Mouse (Mus musculus) CH12.LX (cell line): ENCODE results near the gene Zc3h8. TPM values are rescaled to one million over a fixed set of nuclear protein-coding genes. Genes with fewer than 3 reads are reported as not detected.

Experiments used
- DNase-seq: peaks from one replicate; pipeline ENCODE4 v3.0.0-alpha.2; 2013; ENCODE audit errors: extremely low read depth
- H3K27ac ChIP-seq: 2 replicates; pipeline ENCODE4 v1.5.1; 2012; ENCODE audit warnings: low read depth, mild to moderate bottlenecking, control low read depth, moderate library complexity; ENCODE audit not compliant: insufficient read depth
- H3K27me3 ChIP-seq: replicated peaks from 2 replicates; pipeline ENCODE3; 2012; ENCODE audit warnings: inconsistent platforms
- H3K36me3 ChIP-seq, 2 experiments: replicated peaks in 1 of 2; 2 replicates each; pipeline versions ENCODE3 to v1.6.1; 2012; ENCODE audit warnings: inconsistent platforms in 1 of 2, low read length in 1 of 2, mild to moderate bottlenecking in 1 of 2, mixed read lengths in 1 of 2, moderate library complexity in 1 of 2; ENCODE audit not compliant: control insufficient read depth in 1 of 2, insufficient read depth in 1 of 2
- H3K4me1 ChIP-seq, 2 experiments: 2 replicates each; pipeline ENCODE4 v1.6.1; 2012; ENCODE audit warnings: inconsistent platforms in 1 of 2, moderate library complexity in 1 of 2; ENCODE audit not compliant: insufficient read depth in 2 of 2, control insufficient read depth in 1 of 2
- H3K4me2 ChIP-seq: 2 replicates; pipeline ENCODE4 v1.6.1; 2012; ENCODE audit warnings: low read depth, mild to moderate bottlenecking, control low read depth; ENCODE audit not compliant: poor library complexity, insufficient read depth, severe bottlenecking
- H3K4me3 ChIP-seq, 3 experiments: fragments of 150-350 bp in 1 of 3; sonication (generic) in 1 of 3; replicated peaks in 1 of 3; 2 replicates each; pipeline versions ENCODE3 to v1.5.1; 2011 to 2012; ENCODE audit warnings: low read depth in 2 of 3, low read length in 2 of 3, mild to moderate bottlenecking in 2 of 3, moderate library complexity in 2 of 3, control low read depth in 1 of 3, improper control_type of control experiment in 1 of 3, inconsistent platforms in 1 of 3, mixed read lengths in 1 of 3; ENCODE audit not compliant: poor library complexity in 1 of 3
- H3K79me2 ChIP-seq: replicated peaks from 2 replicates; pipeline ENCODE4 v1.6.1; 2012; ENCODE audit warnings: mild to moderate bottlenecking, moderate library complexity; ENCODE audit not compliant: control insufficient read depth, poor library complexity, insufficient read depth, severe bottlenecking; ENCODE audit errors: extremely low read depth
- H3K9ac ChIP-seq: 2 replicates; pipeline ENCODE4 v1.6.1; 2012; ENCODE audit warnings: low read depth, mild to moderate bottlenecking, control low read depth, moderate library complexity; ENCODE audit not compliant: insufficient read depth
- H3K9me3 ChIP-seq: replicated peaks from 2 replicates; pipeline ENCODE3; 2012; ENCODE audit warnings: low read length, inconsistent platforms, mixed read lengths
- BHLHE40 ChIP-seq: IDR thresholded peaks from 2 replicates; pipeline ENCODE4 v1.6.1; 2011; ENCODE audit warnings: mild to moderate bottlenecking, low read depth, low read length, improper control_type of control experiment
- CHD1 ChIP-seq: IDR thresholded peaks from 2 replicates; pipeline ENCODE4 v1.6.1; 2012; ENCODE audit warnings: low read depth, low read length, improper control_type of control experiment, inconsistent platforms
- CHD2 ChIP-seq: IDR thresholded peaks from 2 replicates; pipeline ENCODE4 v1.6.1; 2011; ENCODE audit warnings: low read length, improper control_type of control experiment
- CTCF ChIP-seq, 2 experiments: IDR thresholded peaks in 1 of 2; conservative IDR thresholded peaks in 1 of 2; 2 replicates each; pipeline ENCODE4 v1.5.1; 2011 to 2012; ENCODE audit warnings: low read depth in 2 of 2, low read length in 2 of 2, improper control_type of control experiment in 1 of 2, inconsistent platforms in 1 of 2, mild to moderate bottlenecking in 1 of 2, moderate library complexity in 1 of 2
- E2F4 ChIP-seq: IDR thresholded peaks from 2 replicates; pipeline ENCODE4 v1.6.1; 2011; ENCODE audit warnings: low read depth, low read length, improper control_type of control experiment; ENCODE audit not compliant: insufficient replicate concordance
- ELF1 ChIP-seq: IDR thresholded peaks from 2 replicates; pipeline ENCODE4 v1.6.1; 2014; ENCODE audit warnings: low read depth, mild to moderate bottlenecking, inconsistent platforms, low read length, improper control_type of control experiment
- EP300 ChIP-seq: IDR thresholded peaks from 2 replicates; pipeline ENCODE4 v1.6.1; 2011; ENCODE audit warnings: low read length, improper control_type of control experiment
- ETS1 ChIP-seq: conservative IDR thresholded peaks from 2 replicates; pipeline ENCODE4 v1.6.1; 2012; ENCODE audit warnings: low read depth, mild to moderate bottlenecking, inconsistent platforms, low read length, improper control_type of control experiment, moderate library complexity
- GABPA ChIP-seq: IDR thresholded peaks from 2 replicates; pipeline ENCODE4 v1.6.1; 2012; ENCODE audit warnings: low read depth, low read length, improper control_type of control experiment, inconsistent platforms; ENCODE audit not compliant: insufficient replicate concordance
- HCFC1 ChIP-seq: IDR thresholded peaks from 2 replicates; pipeline ENCODE4 v1.6.1; 2012; ENCODE audit warnings: low read depth, mild to moderate bottlenecking, inconsistent platforms, low read length, improper control_type of control experiment
- IRF4 ChIP-seq: IDR thresholded peaks from 2 replicates; pipeline ENCODE4 v1.6.1; 2014; ENCODE audit warnings: low read depth, mild to moderate bottlenecking, inconsistent platforms, low read length, improper control_type of control experiment
- JUN ChIP-seq: IDR thresholded peaks from 2 replicates; pipeline ENCODE4 v1.6.1; 2011; ENCODE audit warnings: low read depth, mild to moderate bottlenecking, low read length, improper control_type of control experiment, moderate library complexity; ENCODE audit not compliant: insufficient read depth
- JUND ChIP-seq: conservative IDR thresholded peaks from 2 replicates; pipeline ENCODE4 v1.6.1; 2011; ENCODE audit warnings: low read depth, low read length, improper control_type of control experiment
- KAT2A ChIP-seq: IDR thresholded peaks from 2 replicates; pipeline ENCODE4 v1.6.1; 2012; ENCODE audit warnings: low read length, improper control_type of control experiment, inconsistent platforms; ENCODE audit not compliant: insufficient replicate concordance
- MAX ChIP-seq: IDR thresholded peaks from 2 replicates; pipeline ENCODE4 v1.6.1; 2011; ENCODE audit warnings: low read length, improper control_type of control experiment
- MAZ ChIP-seq: IDR thresholded peaks from 2 replicates; pipeline ENCODE4 v1.6.1; 2012; ENCODE audit warnings: low read depth, mild to moderate bottlenecking, inconsistent platforms, low read length, improper control_type of control experiment, moderate library complexity
- MEF2A ChIP-seq: IDR thresholded peaks from 2 replicates; pipeline ENCODE4 v1.6.1; 2014; ENCODE audit warnings: low read depth, mild to moderate bottlenecking, inconsistent platforms, low read length, improper control_type of control experiment, borderline replicate concordance
- MXI1 ChIP-seq: IDR thresholded peaks from 2 replicates; pipeline ENCODE4 v1.6.1; 2011; ENCODE audit warnings: mild to moderate bottlenecking, low read depth, low read length, improper control_type of control experiment
- MYC ChIP-seq: IDR thresholded peaks from 2 replicates; pipeline ENCODE4 v1.6.1; 2011; ENCODE audit warnings: low read depth, mild to moderate bottlenecking, improper control_type of control experiment, low read length
- NRF1 ChIP-seq: IDR thresholded peaks from 2 replicates; pipeline ENCODE4 v1.6.1; 2014; ENCODE audit warnings: low read depth, mild to moderate bottlenecking, inconsistent platforms, low read length, improper control_type of control experiment, moderate library complexity
- PAX5 ChIP-seq: IDR thresholded peaks from 2 replicates; pipeline ENCODE4 v1.6.1; 2012; ENCODE audit warnings: low read length, inconsistent platforms, mixed read lengths
- POLR2A ChIP-seq: IDR thresholded peaks from 2 replicates; pipeline ENCODE4 v1.6.1; 2011; ENCODE audit warnings: low read depth, mild to moderate bottlenecking, improper control_type of control experiment, low read length
- POLR2AphosphoS2 ChIP-seq: IDR thresholded peaks from 2 replicates; pipeline ENCODE4 v1.6.1; 2011; ENCODE audit warnings: low read depth, low read length, improper control_type of control experiment
- RAD21 ChIP-seq: IDR thresholded peaks from 2 replicates; pipeline ENCODE4 v1.6.1; 2011; ENCODE audit warnings: low read depth, mild to moderate bottlenecking, low read length, improper control_type of control experiment, moderate library complexity
- RCOR1 ChIP-seq: conservative IDR thresholded peaks from 2 replicates; pipeline ENCODE4 v1.6.1; 2012; ENCODE audit warnings: low read depth, mild to moderate bottlenecking, inconsistent platforms, low read length, improper control_type of control experiment
- SIN3A ChIP-seq: IDR thresholded peaks from 2 replicates; pipeline ENCODE4 v1.6.1; 2012; ENCODE audit warnings: low read length, improper control_type of control experiment, inconsistent platforms
- SMC3 ChIP-seq: IDR thresholded peaks from 2 replicates; pipeline ENCODE4 v1.6.1; 2011; ENCODE audit warnings: low read depth, low read length, improper control_type of control experiment
- TBP ChIP-seq: conservative IDR thresholded peaks from 2 replicates; pipeline ENCODE4 v1.6.1; 2011; ENCODE audit warnings: low read depth, low read length, improper control_type of control experiment
- TCF12 ChIP-seq: IDR thresholded peaks from 2 replicates; pipeline ENCODE4 v1.6.1; 2014; ENCODE audit warnings: low read depth, mild to moderate bottlenecking, inconsistent platforms, low read length, improper control_type of control experiment
- UBTF ChIP-seq: IDR thresholded peaks from 2 replicates; pipeline ENCODE4 v1.6.1; 2012; ENCODE audit warnings: low read depth, mild to moderate bottlenecking, inconsistent platforms, low read length, improper control_type of control experiment, moderate library complexity
- USF1 ChIP-seq: IDR thresholded peaks from 2 replicates; pipeline ENCODE4 v1.6.1; 2014; ENCODE audit warnings: low read depth, mild to moderate bottlenecking, inconsistent platforms, low read length, improper control_type of control experiment
- USF2 ChIP-seq: conservative IDR thresholded peaks from 2 replicates; pipeline ENCODE4 v1.6.1; 2011; ENCODE audit warnings: low read depth, low read length, improper control_type of control experiment
- ZC3H11A ChIP-seq: IDR thresholded peaks from 2 replicates; pipeline ENCODE4 v1.6.1; 2012; ENCODE audit warnings: low read depth, mild to moderate bottlenecking, inconsistent platforms, low read length, improper control_type of control experiment
- ZKSCAN1 ChIP-seq: IDR thresholded peaks from 2 replicates; pipeline ENCODE4 v1.6.1; 2012; ENCODE audit warnings: low read depth, inconsistent platforms, low read length, improper control_type of control experiment, borderline replicate concordance
- ZMIZ1 ChIP-seq: IDR thresholded peaks from 2 replicates; pipeline ENCODE4 v1.6.1; 2012; ENCODE audit warnings: low read depth, mild to moderate bottlenecking, inconsistent platforms, low read length, improper control_type of control experiment
- ZNF384 ChIP-seq: IDR thresholded peaks from 2 replicates; pipeline ENCODE4 v1.6.1; 2012; ENCODE audit warnings: low read depth, low read length, improper control_type of control experiment, inconsistent platforms
- dilution Hi-C: fragments of 300-500 bp; cut with MboI; formaldehyde crosslinking; loops from 2 replicates; pipeline ENCODE4 v1.14.3; 2020; ENCODE audit warnings: low sequenced_read_pairs; ENCODE audit not compliant: extremely low pct_unique_long_range_greater_than_20kb, extremely low pct_ligation_motif_present
- in situ Hi-C: fragments of 300-500 bp; cut with MboI; formaldehyde crosslinking; loops from 3 replicates; pipeline ENCODE4 v1.14.3; 2019; ENCODE audit warnings: low sequenced_read_pairs, low pct_ligation_motif_present, low pct_unique_long_range_greater_than_20kb, mixed read lengths
- polyA plus RNA-seq: library from polyadenylated mRNA; unstranded; fragments of >175 nt; gene quantifications from 2 replicates; pipeline ENCODE4 v1.2.1, GENCODE M21; 2012; ENCODE audit warnings: low read depth; ENCODE audit not compliant: insufficient read length
- total RNA-seq, 2 experiments: library from RNA; depleted of rRNA; stranded (reverse); fragments of 300-350 nt in 1 of 2; fragments of >200 nt in 1 of 2; gene quantifications; 2 replicates each; pipeline ENCODE4 v1.2.3; 2012 to 2014

Zc3h8 gene
- total RNA-seq (2012; rRNA removed) (8.1 and 10.2 TPM in 2 replicates), total RNA-seq (2014; rRNA removed) (11.7 and 15.3 TPM in 2 replicates), polyA plus RNA-seq (15.2 and 20.2 TPM in 2 replicates)

- Histone ChIP-seq H3K4me3 (peak within 1 kb of the TSS; percentile 63 to 73 (median 68)), H3K9ac (peak within 1 kb of the TSS; percentile 59), H3K27me3 (no peaks in the 10 kb centered on the region), H3K79me2 (no peaks in the 10 kb centered on the region; the same call in 1 of the 2 replicates), H3K4me2 (peak within 1 kb of the TSS; percentile 63), H3K4me1 (peaks cover 0 to 11% of the 10 kb centered on the region in 2 experiments; a peak in 3 of 4 replicates), H3K27ac (peak within 1 kb of the TSS; percentile 29), H3K36me3 (peaks cover 6 to 19% of the 10 kb centered on the region in 2 experiments), H3K9me3 (no peaks in the 10 kb centered on the region)
- DNase-seq: peak; percentile 97
- in situ Hi-C loops: loop anchor here (25.0 kb wide), 1 partner anchor 318 kb away; no protein-coding TSS in a partner anchor
- dilution Hi-C loops: no loop called here
- TF ChIP-seq ZKSCAN1 (no peak), SIN3A (peak; percentile 86), RCOR1 (no peak), JUND (no peak), RAD21 (no peak), MAZ (0 out of 2 replicates have a peak, but pooled peaks have one; percentile 41), UBTF (peak; percentile 85; the same call in 1 of the 2 replicates), ETS1 (peak; percentile 44; the same call in 1 of the 2 replicates), ZC3H11A (no peak), CHD2 (no peak), MEF2A (no peak), ZMIZ1 (peak; percentile 87), SMC3 (no peak), USF2 (no peak), USF1 (no peak), HCFC1 (peak; percentile 52; the same call in 1 of the 2 replicates), BHLHE40 (peak; percentile 98), ZNF384 (no peak), ELF1 (peak; percentile 38; the same call in 1 of the 2 replicates), MAX (peak; percentile 90), CHD1 (no peak), PAX5 (no peak), CTCF (conservative IDR thresholded peaks at IDR 0.05 in 1 of 2, IDR thresholded peaks at IDR 0.05 in 1 of 2; ENCODE audit: low read depth in 2 of 2, low read length in 2 of 2) (no peak), MXI1 (peak; percentile 96), NRF1 (peak; percentile 98), JUN (no peak), IRF4 (peak; percentile 35; the same call in 1 of the 2 replicates), POLR2AphosphoS2 (peak; percentile 75; the same call in 1 of the 2 replicates), GABPA (no peak), KAT2A (no peak), EP300 (0 out of 2 replicates have a peak, but pooled peaks have one; percentile 15), MYC (peak; percentile 76), TCF12 (peak; percentile 74), E2F4 (0 out of 2 replicates have a peak, but pooled peaks have one; percentile 68), TBP (peak; percentile 59; the same call in 1 of the 2 replicates), POLR2A (peak; percentile 99)
Measured at GRCm38 (mm10) chr2:128943538-128944528, at the start of gene Zc3h8. TSS of gene Zc3h8 (minus strand) at chr2:128944077.
